Mouse (Mus musculus) monocyte, adult 5-6 weeks (primary cell): ENCODE measurements around the gene Slc44a4. TPM values are rescaled to one million over a fixed set of nuclear protein-coding genes. Genes with fewer than 3 reads are reported as not detected.
"Not testable (repeated sequence)": the region's sequence is repeated elsewhere in the genome, so short reads cannot be mapped to it uniquely, and the experiment has no call there.

Experiments
- ATAC-seq: fragments of 153-309, 156-312 bp; replicated peaks from 2 replicates; pipeline ENCODE4 v1.8.0; 2017; ENCODE audit warnings: mild to moderate bottlenecking; ENCODE audit not compliant: low TSS enrichment, insufficient number of reproducible peaks, severe bottlenecking, poor library complexity, low FRiP score
- total RNA-seq: library from RNA; stranded (forward); fragments of 200-1000, 200-491, 200-594 nt; gene quantifications from 3 replicates; pipeline ENCODE4 v1.2.3, GENCODE M21; 2017

The Slc44a4 gene
- total RNA-seq, 1 experiment from 2014 or later, result not detected

- no peak for ATAC-seq
These were observed 41.6 kb downstream of the Slc44a4 start for GRCm38 (mm10) chr17:34955884-34956283.

- ATAC-seq, result no peak
These were observed 42.1 kb downstream of the Slc44a4 start for GRCm38 (mm10) chr17:34956340-34956739.

GRCm38 (mm10) chr17:34957291-34957690 is 43.0 kb downstream of the Slc44a4 start:
- not testable (repeated sequence) for ATAC-seq

- ATAC-seq, result not testable (repeated sequence)
These were observed 43.7 kb downstream of the Slc44a4 start for GRCm38 (mm10) chr17:34957966-34958365.

- ATAC-seq, result 0 out of 2 replicates have a peak, but pooled peaks have one; percentile 1
These were observed 44.5 kb downstream of the Slc44a4 start for GRCm38 (mm10) chr17:34958734-34959129.

GRCm38 (mm10) chr17:34959130-34959778 is 45.0 kb downstream of the Slc44a4 start, which contains the start of gene Hspa1b:
Hspa1b (minus strand) TSS chr17:34959238.
- peak; percentile 98 for ATAC-seq

GRCm38 (mm10) chr17:34959881-34960515 is 45.7 kb downstream of the Slc44a4 start:
- no peak for ATAC-seq

- no peak for ATAC-seq
These were observed 46.6 kb downstream of the Slc44a4 start for GRCm38 (mm10) chr17:34960702-34961493.

- no peak for ATAC-seq
These were observed 47.9 kb downstream of the Slc44a4 start for GRCm38 (mm10) chr17:34962125-34962524.

- no peak for ATAC-seq
These were observed 48.6 kb downstream of the Slc44a4 start for GRCm38 (mm10) chr17:34962841-34963240.

GRCm38 (mm10) chr17:34964640-34965049 is 50.4 kb downstream of the Slc44a4 start:
- ATAC-seq, result no peak

GRCm38 (mm10) chr17:34965627-34966026 is 51.4 kb downstream of the Slc44a4 start:
- ATAC-seq, result no peak

GRCm38 (mm10) chr17:34969822-34970221 is 55.6 kb downstream of the Slc44a4 start, which contains the start of gene Gm20481:
Gm20481 (plus strand) TSS chr17:34969912.
- not testable (repeated sequence) for ATAC-seq

GRCm38 (mm10) chr17:34970850-34971249 is 56.6 kb downstream of the Slc44a4 start:
- not testable (repeated sequence) for ATAC-seq

- not testable (repeated sequence) for ATAC-seq
These were observed 57.4 kb downstream of the Slc44a4 start for GRCm38 (mm10) chr17:34971694-34972068.

- ATAC-seq, result peak; percentile 96
These were observed 57.9 kb downstream of the Slc44a4 start, which contains the start of the genes Hspa1a and Hspa1l for GRCm38 (mm10) chr17:34972069-34972749. Hspa1a (minus strand) TSS chr17:34972156. Hspa1l (plus strand) TSS chr17:34972703.

- ATAC-seq, result no peak
These were observed 61.6 kb downstream of the Slc44a4 start for GRCm38 (mm10) chr17:34975581-34976492.

GRCm38 (mm10) chr17:34977000-34977399 is 62.7 kb downstream of the Slc44a4 start:
- ATAC-seq, result no peak
